Mouse (Mus musculus) layer of hippocampus, adult 18-20 months (tissue): ENCODE measurements at regions not wholly inside any gene's neighbourhood (a gene's known extent, or its start where the extent isn't known, plus 50 kb on each side); places are given as distances from the start of the nearest gene placed in this dataset.
A peak's percentile ranks its signal among the peaks of the same experiment; 100 is the strongest.

ENCODE experiments used
- DNase-seq, 2 experiments: peaks; one replicate each; pipeline ENCODE4 v3.0.0; 2022; ENCODE audit warnings: low spot score in 2 of 2

- no peak for DNase-seq
Observed at GRCm38 (mm10) chr10:101269371-101269770, 411.9 kb upstream of the Mgat4c start.

- DNase-seq, result no peak
Observed at GRCm38 (mm10) chr10:101271459-101272299, 409.6 kb upstream of the Mgat4c start.

GRCm38 (mm10) chr10:101288082-101288481 is 393.2 kb upstream of the Mgat4c start:
- peak in 1 of 2 experiments; percentile 55 for DNase-seq

GRCm38 (mm10) chr10:101302138-101302780 is 379.0 kb upstream of the Mgat4c start:
- DNase-seq, result no peak

- DNase-seq, result no peak
Observed at GRCm38 (mm10) chr10:101304075-101304474, 377.2 kb upstream of the Mgat4c start.

GRCm38 (mm10) chr10:101316659-101317338 is 364.5 kb upstream of the Mgat4c start:
- DNase-seq, result peak in 1 of 2 experiments; percentile 19

GRCm38 (mm10) chr10:101321080-101321717 is 360.1 kb upstream of the Mgat4c start:
- DNase-seq, result no peak

- no peak for DNase-seq
Observed at GRCm38 (mm10) chr10:101324537-101324936, 356.8 kb upstream of the Mgat4c start.

GRCm38 (mm10) chr10:101328545-101328944 is 352.7 kb upstream of the Mgat4c start:
- no peak for DNase-seq

GRCm38 (mm10) chr10:101330109-101330508 is 351.2 kb upstream of the Mgat4c start:
- no peak for DNase-seq

GRCm38 (mm10) chr10:101335136-101335535 is 346.2 kb upstream of the Mgat4c start:
- no peak for DNase-seq

GRCm38 (mm10) chr10:101339565-101339964 is 341.7 kb upstream of the Mgat4c start:
- no peak for DNase-seq

- DNase-seq, result no peak
Observed at GRCm38 (mm10) chr10:101350198-101350897, 330.9 kb upstream of the Mgat4c start.

- peak in 1 of 2 experiments; percentile 12 for DNase-seq
Observed at GRCm38 (mm10) chr10:101373850-101374581, 307.3 kb upstream of the Mgat4c start.

- no peak for DNase-seq
Observed at GRCm38 (mm10) chr10:101393416-101393815, 287.9 kb upstream of the Mgat4c start.

GRCm38 (mm10) chr10:101399206-101399605 is 282.1 kb upstream of the Mgat4c start:
- DNase-seq, result no peak

- DNase-seq, result no peak
Observed at GRCm38 (mm10) chr10:101415262-101415661, 266.0 kb upstream of the Mgat4c start.

- no peak for DNase-seq
Observed at GRCm38 (mm10) chr10:101422562-101422961, 258.7 kb upstream of the Mgat4c start.
